ENCODE assay signal across 9 mouse cellular contexts in the genomic region with DNA sequence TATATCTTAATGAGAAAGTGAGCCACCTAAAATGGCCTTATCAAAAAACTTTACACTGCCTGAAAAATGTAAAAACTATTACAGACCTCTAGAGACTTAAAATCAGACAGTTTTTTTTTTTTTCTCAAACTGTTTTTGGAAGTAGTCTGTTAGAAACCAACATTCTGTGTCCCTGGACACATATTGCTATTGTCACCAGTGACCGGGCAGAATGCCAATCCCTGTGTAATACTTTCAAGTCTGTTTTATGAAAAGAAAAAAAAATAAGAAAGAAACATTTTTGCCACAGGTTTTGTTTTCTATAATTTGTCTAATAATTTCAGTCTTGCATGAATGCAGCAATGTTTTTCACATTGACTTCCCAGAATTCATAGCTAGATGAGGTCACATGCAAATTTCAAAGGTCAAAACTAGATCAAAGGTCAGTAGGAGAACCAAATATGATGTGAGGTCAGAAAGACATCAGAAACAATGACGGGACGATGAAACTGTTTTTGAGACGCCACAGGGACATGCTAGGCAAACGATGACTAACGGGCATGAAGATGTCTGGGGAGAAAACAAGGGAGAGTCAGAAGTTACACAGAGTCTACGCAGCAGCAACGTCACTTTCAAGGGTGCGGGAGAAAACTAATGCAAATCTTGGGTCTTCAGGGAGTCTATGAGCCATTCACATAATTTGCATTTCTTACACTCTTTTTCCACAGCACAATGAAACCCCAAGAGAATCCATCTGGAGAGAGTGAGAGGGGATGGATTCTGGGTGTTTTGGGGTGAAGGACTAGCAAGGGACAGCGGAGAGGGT.
DNase-seq lines count a peak whose midpoint lies in the region; ATAC-seq lines count a peak whose summit lies in the region.
"Had no signal": no experiment of that assay in that cellular context is flagged by ENCODE, and none has a peak within 500 bp of the region (broad histone marks: within the 10 kb centered on the region; RNA-seq: fewer than 3 reads in every experiment).

No protein-coding gene starts in this region.

- no peak overlapping the region for H3K9ac ChIP-seq in heart, embryonic 12.5 days
- no peak overlapping the region for H3K9ac ChIP-seq in midbrain, embryonic 14.5 days (replicated peaks; ENCODE audit: low read length)
- no peak overlapping the region for H3K9ac ChIP-seq in midbrain, embryonic 15.5 days
- H3K9ac ChIP-seq: embryonic facial prominence, embryonic 12.5 days; limb, embryonic 12.5 days had no signal

- peaks cover 15% of the 10 kb centered on the region for H3K4me1 ChIP-seq in heart, embryonic 12.5 days (replicated peaks)
- H3K4me1 ChIP-seq in midbrain, embryonic 14.5 days (ENCODE audit: control insufficient read depth, insufficient read depth, low read length) = peaks cover 6% of the 10 kb centered on the region
- peaks cover 13% of the 10 kb centered on the region for H3K4me1 ChIP-seq in midbrain, embryonic 15.5 days
- H3K4me1 ChIP-seq: embryonic facial prominence, embryonic 12.5 days had no signal

- intact Hi-C loops in heart, postnatal 10 days (cut with DNase I) = loop anchor here (5.0 kb wide), 1 partner anchor 68 kb away; no protein-coding TSS in a partner anchor

- no peak for ATAC-seq in heart, embryonic 12.5 days (ENCODE audit: insufficient number of reproducible peaks, low FRiP score)
- no peak for ATAC-seq in midbrain, embryonic 14.5 days (ENCODE audit: low FRiP score, low TSS enrichment)
- no peak for ATAC-seq in midbrain, embryonic 15.5 days (replicated peaks)

- WGBS in heart, embryonic 12.5 days = 84% methylated on average over 10 of the region's 10 CpGs
- WGBS in midbrain, embryonic 14.5 days = 37% methylated on average over 10 of the region's 10 CpGs
- WGBS in midbrain, embryonic 15.5 days = 32% methylated on average over 10 of the region's 10 CpGs

- no peaks in the 10 kb centered on the region for H3K9me3 ChIP-seq in heart, embryonic 12.5 days (replicated peaks)
- H3K9me3 ChIP-seq in midbrain, embryonic 14.5 days (ENCODE audit: control insufficient read depth, low read length) = no peaks in the 10 kb centered on the region
- H3K9me3 ChIP-seq in midbrain, embryonic 15.5 days = no peaks in the 10 kb centered on the region
- H3K9me3 ChIP-seq: embryonic facial prominence, embryonic 12.5 days; limb, embryonic 12.5 days had no signal

- peaks cover 10% of the 10 kb centered on the region; the same call in 1 of the 2 replicates for H3K36me3 ChIP-seq in heart, embryonic 12.5 days
- peaks cover 23% of the 10 kb centered on the region for H3K36me3 ChIP-seq in midbrain, embryonic 14.5 days (ENCODE audit: control insufficient read depth, insufficient read depth, low read length)
- 0 out of 2 replicates have a peak, but pooled peaks cover 3% of the 10 kb centered on the region for H3K36me3 ChIP-seq in midbrain, embryonic 15.5 days (replicated peaks)
- peaks cover 8% of the 10 kb centered on the region for H3K36me3 ChIP-seq in splenic B cell, adult 2 months (ENCODE audit: control insufficient read depth, insufficient read depth, low read length, poor library complexity, severe bottlenecking)
- H3K36me3 ChIP-seq: embryonic facial prominence, embryonic 12.5 days; limb, embryonic 12.5 days had no signal

- no peak overlapping the region for H3K27ac ChIP-seq in heart, embryonic 12.5 days (ENCODE audit: poor library complexity, severe bottlenecking)
- no peak overlapping the region for H3K27ac ChIP-seq in midbrain, embryonic 14.5 days (replicated peaks; ENCODE audit: low read depth, low read length)
- H3K27ac ChIP-seq in midbrain, embryonic 15.5 days = no peak overlapping the region
- H3K27ac ChIP-seq: embryonic facial prominence, embryonic 12.5 days; limb, embryonic 12.5 days had no signal

- no peak overlapping the region for H3K4me2 ChIP-seq in heart, embryonic 12.5 days
- no peak overlapping the region for H3K4me2 ChIP-seq in midbrain, embryonic 14.5 days (ENCODE audit: low read length)
- H3K4me2 ChIP-seq in midbrain, embryonic 15.5 days = no peak overlapping the region
- H3K4me2 ChIP-seq: embryonic facial prominence, embryonic 12.5 days; limb, embryonic 12.5 days had no signal

- peak; percentile 84 for DNase-seq in heart, adult 11 months
- DNase-seq in midbrain, embryonic 14.5 days = peak; percentile 44
- DNase-seq in heart, postnatal 10 days = peak; percentile 50 to 58
- peak; percentile 72 for DNase-seq in splenic B cell, adult 2 months (ENCODE audit: low read depth, low spot score)
- no peak for DNase-seq in neural tube, embryonic 10.5 days (ENCODE audit: extremely low spot score, low spot score)

- no peaks in the 10 kb centered on the region for H3K27me3 ChIP-seq in heart, embryonic 12.5 days (replicated peaks)
- H3K27me3 ChIP-seq in midbrain, embryonic 14.5 days (ENCODE audit: control insufficient read depth, insufficient read depth, low read length) = no peaks in the 10 kb centered on the region
- no peaks in the 10 kb centered on the region for H3K27me3 ChIP-seq in midbrain, embryonic 15.5 days (replicated peaks)
- no peaks in the 10 kb centered on the region for H3K27me3 ChIP-seq in splenic B cell, adult 2 months (ENCODE audit: control insufficient read depth, insufficient read depth, low read length, poor library complexity, severe bottlenecking)
- H3K27me3 ChIP-seq: embryonic facial prominence, embryonic 12.5 days; limb, embryonic 12.5 days had no signal

- H3K4me3 ChIP-seq in heart, embryonic 12.5 days = no peak overlapping the region
- no peak overlapping the region for H3K4me3 ChIP-seq in midbrain, embryonic 14.5 days (replicated peaks; ENCODE audit: low read depth, low read length)
- no peak overlapping the region for H3K4me3 ChIP-seq in midbrain, embryonic 15.5 days
- H3K4me3 ChIP-seq: embryonic facial prominence, embryonic 12.5 days; limb, embryonic 12.5 days had no signal
